18 mouse cellular contexts compared by ENCODE assay signal in genomic region chr8:85372465-85372839, GRCm38 (mm10). TPM values are rescaled to one million over a fixed set of nuclear protein-coding genes. Genes with fewer than 3 reads are reported as not detected.
"Had no signal": no experiment of that assay in that cellular context is flagged by ENCODE, and none has a peak within 500 bp of the region (broad histone marks: within the 10 kb centered on the region; RNA-seq: fewer than 3 reads in every experiment).

No protein-coding gene starts in this region.

- DNase-seq: lung, adult 2 months; lung, postnatal 14 days; lung, postnatal 36 days; right cerebral cortex, postnatal 14 days; thymus, adult 2 months; thymus, postnatal 25 days; thymus, postnatal 4 days had no signal

- H3K4me1 ChIP-seq: midbrain, embryonic 13.5 days; midbrain, embryonic 15.5 days; neural tube, embryonic 12.5 days; stomach, embryonic 15.5 days had no signal

- H3K9ac ChIP-seq: lung, embryonic 15.5 days; midbrain, embryonic 13.5 days; midbrain, embryonic 15.5 days; neural tube, embryonic 12.5 days; stomach, embryonic 15.5 days had no signal

- H3K9me3 ChIP-seq: lung, embryonic 15.5 days; megakaryocyte, embryonic 14.5 days; midbrain, embryonic 13.5 days; midbrain, embryonic 15.5 days; neural tube, embryonic 12.5 days; stomach, embryonic 15.5 days had no signal

- H3K4me3 ChIP-seq: lung, embryonic 15.5 days; megakaryocyte, embryonic 14.5 days; midbrain, embryonic 13.5 days; midbrain, embryonic 15.5 days; neural tube, embryonic 12.5 days; stomach, embryonic 15.5 days had no signal

- ATAC-seq: lung, postnatal 0 days; midbrain, embryonic 13.5 days; midbrain, embryonic 15.5 days had no signal

- H3K27me3 ChIP-seq: lung, embryonic 15.5 days; megakaryocyte, embryonic 14.5 days; midbrain, embryonic 13.5 days; midbrain, embryonic 15.5 days; neural tube, embryonic 12.5 days; stomach, embryonic 15.5 days had no signal

- H3K36me3 ChIP-seq: lung, embryonic 15.5 days; midbrain, embryonic 13.5 days; midbrain, embryonic 15.5 days; neural tube, embryonic 12.5 days; stomach, embryonic 15.5 days had no signal

- H3K27ac ChIP-seq: lung, embryonic 15.5 days; macrophage; midbrain, embryonic 13.5 days; midbrain, embryonic 15.5 days; neural tube, embryonic 12.5 days; stomach, embryonic 15.5 days; stomach, postnatal 0 days had no signal

- H3K4me2 ChIP-seq: lung, embryonic 15.5 days; midbrain, embryonic 11.5 days; midbrain, embryonic 13.5 days; midbrain, embryonic 15.5 days; neural tube, embryonic 12.5 days; stomach, embryonic 15.5 days had no signal

RNA-seq across cellular contexts. Expression of gene Mylk3, which starts 13.7 kb away (rescaled TPM):
- total RNA-seq: midbrain, postnatal 0 days had no signal
